Mouse (Mus musculus) midbrain, embryonic 15.5 days (tissue): Measurements from ENCODE around the gene Cdhr3. TPM values are rescaled to one million over a fixed set of nuclear protein-coding genes. Genes with fewer than 3 reads are reported as not detected.
"Not testable (repeated sequence)": the region's sequence is repeated elsewhere in the genome, so short reads cannot be mapped to it uniquely, and the experiment has no call there.

Source experiments
- ATAC-seq: fragments of 200-750 bp; cut with Nextera tagmentation; replicated peaks from 2 replicates; pipeline ENCODE4 v1.8.0; 2017; ENCODE audit warnings: moderate TSS enrichment
- H3K27ac ChIP-seq: fragments of 300-500 bp; sonication (generic); 2 replicates; pipeline ENCODE4 v1.5.1; 2015; ENCODE audit warnings: mild to moderate bottlenecking, inconsistent platforms
- H3K27me3 ChIP-seq: fragments of 300-500 bp; sonication (generic); replicated peaks from 2 replicates; pipeline ENCODE4 v1.6.1; 2015; ENCODE audit warnings: inconsistent platforms
- H3K36me3 ChIP-seq: fragments of 300-500 bp; sonication (generic); replicated peaks from 2 replicates; pipeline ENCODE4 v1.6.1; 2015; ENCODE audit warnings: inconsistent platforms
- H3K4me1 ChIP-seq: fragments of 300-500 bp; sonication (generic); 2 replicates; pipeline ENCODE4 v1.6.1; 2015; ENCODE audit warnings: inconsistent platforms
- H3K4me2 ChIP-seq: fragments of 300-500 bp; sonication (generic); 2 replicates; pipeline ENCODE4 v1.6.1; 2015; ENCODE audit warnings: inconsistent platforms, mild to moderate bottlenecking, moderate library complexity
- H3K4me3 ChIP-seq: fragments of 300-500 bp; sonication (generic); 2 replicates; pipeline ENCODE4 v1.5.1; 2015; ENCODE audit warnings: mild to moderate bottlenecking, inconsistent platforms
- H3K9ac ChIP-seq: fragments of 300-500 bp; sonication (generic); 2 replicates; pipeline ENCODE4 v1.6.1; 2015; ENCODE audit warnings: mild to moderate bottlenecking, inconsistent platforms
- H3K9me3 ChIP-seq: fragments of 300-500 bp; sonication (generic); 2 replicates; pipeline ENCODE4 v1.6.1; 2016; ENCODE audit warnings: inconsistent platforms
- WGBS: fragments of 180-500 bp; shearing (Covaris S2); methylation state at CpG from one replicate; pipeline ENCODE4 v1.1.7; 2015; ENCODE audit warnings: mixed read lengths; 5-methylcytosine and 5-hydroxymethylcytosine counted together
- polyA plus RNA-seq: library from polyadenylated mRNA; unstranded; fragments of >200 nt; fragmentation: Nextera tagmentation; extraction: Ambion mirVana; gene quantifications from 2 replicates; pipeline ENCODE4 v1.2.1, GENCODE M21; 2015

Cdhr3 gene
- polyA plus RNA-seq, 1 experiment from 2014 or later: 0.32 TPM

DNA sequence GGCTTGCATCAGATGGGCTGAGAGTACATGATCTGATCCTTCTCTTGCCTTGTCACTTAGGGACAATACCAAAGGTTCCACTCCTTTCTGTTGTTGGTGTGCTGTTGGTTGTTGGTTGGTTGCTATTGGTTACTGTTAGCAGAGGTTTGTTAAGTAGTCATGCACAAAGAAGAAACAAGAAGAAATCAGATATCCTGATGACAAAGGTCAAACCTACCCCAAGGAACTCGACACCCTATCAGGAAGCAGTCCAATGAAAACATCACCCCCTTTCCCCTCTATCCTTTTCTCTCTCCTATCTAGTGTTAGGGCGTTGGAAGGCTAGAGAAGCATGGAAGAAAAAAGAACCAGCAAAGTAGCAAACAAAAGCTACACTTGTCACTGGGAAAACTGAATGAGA lies 23.7 kb downstream of the Cdhr3 start:
- Histone ChIP-seq H3K4me2 (no peak overlapping the region), H3K4me3 (no peak overlapping the region), H3K36me3 (no peaks in the 10 kb centered on the region), H3K9me3 (no peaks in the 10 kb centered on the region), H3K9ac (no peak overlapping the region), H3K27me3 (no peaks in the 10 kb centered on the region), H3K4me1 (peaks cover 23% of the 10 kb centered on the region), H3K27ac (no peak overlapping the region)
- WGBS: 76% methylated on average over 2 of the region's 2 CpGs
- ATAC-seq: no peak

DNA sequence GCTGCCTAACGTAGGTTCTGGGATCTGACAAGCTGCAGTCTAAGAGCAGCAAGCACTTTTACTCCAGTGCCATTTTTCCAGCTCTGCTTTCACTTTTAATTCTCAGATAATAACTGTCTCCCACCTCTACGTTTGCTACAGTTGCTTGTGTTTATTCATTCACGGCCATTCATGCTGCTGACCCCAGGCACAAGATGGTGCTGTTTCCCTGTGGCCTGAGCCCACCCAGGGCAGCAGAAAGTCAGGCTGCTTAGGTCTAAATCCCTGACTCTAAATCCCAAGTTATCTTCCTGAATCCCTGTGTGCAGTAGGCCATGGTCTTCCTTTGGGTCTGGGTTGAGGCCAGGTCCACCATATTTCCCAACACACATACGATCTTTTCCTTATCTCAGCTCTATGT lies 26.3 kb downstream of the Cdhr3 start:
- 56% methylated on average over 4 of the region's 4 CpGs for WGBS
- no peak for ATAC-seq

GRCm38 (mm10) chr12:33065162-33065561 lies 27.5 kb downstream of the Cdhr3 start:
- WGBS: 73% methylated on average over 3 of the region's 3 CpGs
- no peak for ATAC-seq
- no peaks in the 10 kb centered on the region for H3K36me3 ChIP-seq
- no peak overlapping the region for H3K4me2 ChIP-seq
- no peak overlapping the region for H3K4me3 ChIP-seq
- H3K27ac ChIP-seq: no peak overlapping the region
- no peaks in the 10 kb centered on the region for H3K9me3 ChIP-seq
- no peak overlapping the region for H3K9ac ChIP-seq
- H3K4me1 ChIP-seq: peaks cover 22% of the 10 kb centered on the region
- no peaks in the 10 kb centered on the region for H3K27me3 ChIP-seq

More for the DNA sequence above, 26.3 kb downstream of the Cdhr3 start:
- Histone ChIP-seq H3K4me1 (peaks cover 17% of the 10 kb centered on the region), H3K4me2 (no peak overlapping the region), H3K4me3 (no peak overlapping the region), H3K9ac (no peak overlapping the region), H3K27me3 (no peaks in the 10 kb centered on the region), H3K27ac (no peak overlapping the region), H3K9me3 (no peaks in the 10 kb centered on the region), H3K36me3 (no peaks in the 10 kb centered on the region)

GRCm38 (mm10) chr12:33064266-33064665 lies 28.4 kb downstream of the Cdhr3 start:
- Histone ChIP-seq H3K27ac (no peak overlapping the region), H3K4me2 (no peak overlapping the region), H3K4me1 (peaks cover 24% of the 10 kb centered on the region), H3K9me3 (no peaks in the 10 kb centered on the region), H3K4me3 (no peak overlapping the region), H3K27me3 (no peaks in the 10 kb centered on the region), H3K9ac (no peak overlapping the region), H3K36me3 (no peaks in the 10 kb centered on the region)
- ATAC-seq: no peak
- WGBS: 60% methylated on average over 2 of the region's 2 CpGs

DNA sequence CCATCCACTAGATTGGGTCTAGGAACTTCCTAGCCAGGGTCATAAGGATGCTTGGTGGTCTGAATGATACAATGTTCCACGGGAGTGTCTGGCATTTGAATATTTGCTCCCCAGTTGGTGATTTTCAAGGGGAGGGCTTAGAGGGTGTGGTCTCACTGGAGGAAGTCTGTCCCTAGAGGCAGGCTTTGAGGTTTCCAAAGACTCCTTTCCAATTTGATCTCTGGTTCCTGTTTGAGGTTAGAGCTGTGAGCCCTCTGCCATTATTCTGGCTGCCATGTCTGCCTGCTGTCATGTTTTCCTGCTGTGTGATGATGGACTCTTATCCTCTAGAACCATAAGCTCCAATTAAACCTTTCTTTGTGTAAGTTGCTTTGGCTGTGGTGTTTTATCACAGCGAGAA lies 29.4 kb downstream of the Cdhr3 start:
- no peaks in the 10 kb centered on the region for H3K9me3 ChIP-seq
- H3K27ac ChIP-seq: no peak overlapping the region
- H3K27me3 ChIP-seq: no peaks in the 10 kb centered on the region
- WGBS: 71% methylated on average over 2 of the region's 2 CpGs
- no peak overlapping the region for H3K9ac ChIP-seq
- ATAC-seq: no peak
- peaks cover 24% of the 10 kb centered on the region for H3K4me1 ChIP-seq
- no peak overlapping the region for H3K4me2 ChIP-seq
- H3K36me3 ChIP-seq: no peaks in the 10 kb centered on the region
- no peak overlapping the region for H3K4me3 ChIP-seq

- ATAC-seq, H3K9me3 ChIP-seq, H3K36me3 ChIP-seq, H3K27ac ChIP-seq, H3K27me3 ChIP-seq, H3K4me3 ChIP-seq, H3K9ac ChIP-seq, H3K4me2 ChIP-seq: not testable (repeated sequence)
- H3K4me1 ChIP-seq: peaks cover 32% of the 10 kb centered on the region
- 34% methylated on average over 2 of the region's 2 CpGs for WGBS
Observed at GRCm38 (mm10) chr12:33062379-33062778, 30.3 kb downstream of the Cdhr3 start.

- H3K4me1 ChIP-seq: peaks cover 40% of the 10 kb centered on the region
- peak overlapping the region; percentile 5; the same call in 1 of the 2 replicates for H3K9ac ChIP-seq
- 29% methylated on average over 8 of the region's 8 CpGs for WGBS
- ATAC-seq: peak; percentile 38
- no peaks in the 10 kb centered on the region for H3K27me3 ChIP-seq
- H3K36me3 ChIP-seq: no peaks in the 10 kb centered on the region
- no peaks in the 10 kb centered on the region for H3K9me3 ChIP-seq
- H3K4me2 ChIP-seq: no peak overlapping the region; the same call in 1 of the 2 replicates
- no peak overlapping the region for H3K4me3 ChIP-seq
- H3K27ac ChIP-seq: peak overlapping the region; percentile 66
Observed at GRCm38 (mm10) chr12:33061651-33062050, 31.0 kb downstream of the Cdhr3 start.

- WGBS: 10% methylated on average over 19 of the region's 19 CpGs
- ATAC-seq: peak; percentile 80
- peak overlapping the region; percentile 6; the same call in 1 of the 2 replicates for H3K4me3 ChIP-seq
Observed at GRCm38 (mm10) chr12:33057231-33058048, 35.2 kb downstream of the Cdhr3 start.

DNA sequence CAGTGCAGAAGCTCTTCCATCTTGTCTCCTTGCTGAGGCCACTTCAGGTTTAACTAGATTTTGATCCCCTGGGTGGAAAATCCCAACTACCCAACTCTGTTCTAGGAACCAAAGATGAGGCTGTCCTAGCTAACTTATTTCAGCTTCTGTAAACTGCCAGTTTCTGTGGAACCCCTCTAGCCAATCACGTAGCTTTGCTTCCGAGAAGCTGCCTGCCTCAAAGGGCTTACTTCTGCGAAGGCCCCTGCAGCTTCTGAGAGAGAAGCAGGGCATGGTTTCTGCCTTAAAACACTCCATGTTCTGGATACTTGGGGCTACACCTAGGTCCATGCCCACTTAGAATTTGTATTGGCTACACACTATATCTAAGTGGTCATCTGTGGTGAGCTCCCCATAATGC lies 36.1 kb downstream of the Cdhr3 start:
- Histone ChIP-seq H3K4me2 (no peak overlapping the region), H3K27me3 (no peaks in the 10 kb centered on the region), H3K9ac (no peak overlapping the region), H3K36me3 (no peaks in the 10 kb centered on the region), H3K9me3 (no peaks in the 10 kb centered on the region), H3K4me1 (peaks cover 26% of the 10 kb centered on the region), H3K4me3 (no peak overlapping the region), H3K27ac (peak overlapping the region; percentile 68; the same call in 1 of the 2 replicates)
- ATAC-seq: no peak
- 51% methylated on average over 3 of the region's 3 CpGs for WGBS

More at GRCm38 (mm10) chr12:33057231-33058048, 35.2 kb downstream of the Cdhr3 start:
- Histone ChIP-seq H3K27ac (peak overlapping the region; percentile 68), H3K4me1 (peaks cover 32% of the 10 kb centered on the region), H3K4me2 (peak overlapping the region; percentile 47), H3K9ac (peak overlapping the region; percentile 26; the same call in 1 of the 2 replicates), H3K36me3 (no peaks in the 10 kb centered on the region), H3K27me3 (no peaks in the 10 kb centered on the region), H3K9me3 (no peaks in the 10 kb centered on the region)

GRCm38 (mm10) chr12:33056074-33056473 lies 36.6 kb downstream of the Cdhr3 start:
- no peak overlapping the region for H3K4me3 ChIP-seq
- 78% methylated on average over 6 of the region's 6 CpGs for WGBS
- H3K9ac ChIP-seq: no peak overlapping the region
- no peak overlapping the region for H3K4me2 ChIP-seq
- no peaks in the 10 kb centered on the region for H3K9me3 ChIP-seq
- ATAC-seq: no peak
- no peaks in the 10 kb centered on the region for H3K36me3 ChIP-seq
- peaks cover 23% of the 10 kb centered on the region for H3K4me1 ChIP-seq
- no peaks in the 10 kb centered on the region for H3K27me3 ChIP-seq
- no peak overlapping the region for H3K27ac ChIP-seq

DNA sequence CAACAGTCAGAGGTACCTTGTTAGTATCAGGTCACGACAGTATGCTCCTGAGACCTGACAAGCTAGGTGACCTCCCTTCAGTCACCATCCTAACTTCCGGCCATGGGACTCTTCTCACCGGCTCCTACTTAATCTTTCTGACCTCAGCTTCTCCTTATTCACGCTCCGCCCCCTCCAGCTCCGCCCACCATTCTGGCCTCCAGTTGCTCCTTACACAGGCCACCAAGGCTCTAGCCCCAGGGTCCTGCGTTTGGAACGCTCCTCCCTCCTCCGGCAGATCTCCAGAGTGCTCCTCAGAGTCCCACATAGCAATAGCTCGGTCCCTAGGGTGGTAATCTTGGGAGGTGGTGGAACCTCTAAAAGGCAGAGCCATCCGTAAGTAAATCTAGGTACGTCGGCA lies 38.9 kb downstream of the Cdhr3 start:
- WGBS: 74% methylated on average over 13 of the region's 13 CpGs
- Histone ChIP-seq H3K9ac (no peak overlapping the region), H3K27ac (no peak overlapping the region), H3K4me1 (peaks cover 17% of the 10 kb centered on the region), H3K27me3 (no peaks in the 10 kb centered on the region), H3K4me3 (no peak overlapping the region), H3K36me3 (no peaks in the 10 kb centered on the region), H3K9me3 (no peaks in the 10 kb centered on the region), H3K4me2 (no peak overlapping the region)
- ATAC-seq: no peak

GRCm38 (mm10) chr12:33053311-33053710 lies 39.4 kb downstream of the Cdhr3 start:
- Histone ChIP-seq H3K27me3 (no peaks in the 10 kb centered on the region), H3K4me3 (no peak overlapping the region), H3K9ac (no peak overlapping the region), H3K4me2 (no peak overlapping the region), H3K27ac (no peak overlapping the region), H3K36me3 (no peaks in the 10 kb centered on the region), H3K9me3 (no peaks in the 10 kb centered on the region), H3K4me1 (peaks cover 17% of the 10 kb centered on the region)
- ATAC-seq: no peak
- WGBS: 80% methylated on average over 9 of the region's 9 CpGs

DNA sequence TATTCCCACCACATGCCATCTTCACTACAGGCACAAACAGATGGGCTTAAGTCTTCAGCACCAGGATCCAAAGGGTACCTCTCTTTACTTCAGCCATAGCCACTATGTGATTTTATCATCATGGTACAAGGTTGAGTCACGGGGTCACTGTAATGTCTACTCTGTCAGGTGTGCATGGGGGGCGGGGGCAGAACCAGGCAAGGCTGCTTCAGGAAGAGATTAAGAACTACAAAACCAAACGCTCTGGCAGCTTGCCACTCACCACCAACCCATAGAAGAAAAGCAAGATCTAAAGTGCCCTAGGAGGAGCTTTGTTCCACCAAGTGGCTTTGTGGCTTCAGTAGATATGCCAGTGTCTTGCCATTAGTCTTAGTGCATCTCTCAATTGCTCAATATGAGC lies 44.3 kb downstream of the Cdhr3 start:
- no peak overlapping the region for H3K9ac ChIP-seq
- no peak overlapping the region for H3K4me3 ChIP-seq
- no peak overlapping the region for H3K4me2 ChIP-seq
- H3K9me3 ChIP-seq: no peaks in the 10 kb centered on the region
- H3K36me3 ChIP-seq: no peaks in the 10 kb centered on the region
- peaks cover 17% of the 10 kb centered on the region for H3K4me1 ChIP-seq
- 88% methylated on average over 3 of the region's 3 CpGs for WGBS
- no peak overlapping the region for H3K27ac ChIP-seq
- no peak for ATAC-seq
- no peaks in the 10 kb centered on the region for H3K27me3 ChIP-seq
